Mouse (Mus musculus): ENCODE data around the gene Lrch1.

Lrch1 gene

GRCm38 (mm10) chr14:74847311-74848133 is 100.2 kb downstream of the Lrch1 start:
- no peak for DNase-seq

- no peak for DNase-seq
These were observed 101.0 kb downstream of the Lrch1 start for GRCm38 (mm10) chr14:74846668-74847067.

GRCm38 (mm10) chr14:74845661-74846274 is 101.9 kb downstream of the Lrch1 start:
- DNase-seq: no peak

- DNase-seq: no peak
These were observed 106.0 kb downstream of the Lrch1 start for GRCm38 (mm10) chr14:74841708-74842107.

GRCm38 (mm10) chr14:74841297-74841696 is 106.4 kb downstream of the Lrch1 start:
- no peak for DNase-seq

- no peak for DNase-seq
These were observed 106.9 kb downstream of the Lrch1 start for GRCm38 (mm10) chr14:74840820-74841219.

GRCm38 (mm10) chr14:74840328-74840727 is 107.3 kb downstream of the Lrch1 start:
- no peak for DNase-seq

GRCm38 (mm10) chr14:74838816-74839215 is 108.9 kb downstream of the Lrch1 start:
- no peak for DNase-seq

GRCm38 (mm10) chr14:74835010-74835409 is 112.7 kb downstream of the Lrch1 start:
- DNase-seq: no peak

- DNase-seq: no peak
These were observed 113.5 kb downstream of the Lrch1 start for GRCm38 (mm10) chr14:74834215-74834614.

- DNase-seq: no peak
These were observed 116.0 kb downstream of the Lrch1 start for GRCm38 (mm10) chr14:74831653-74832052.

GRCm38 (mm10) chr14:74831050-74831449 is 116.6 kb downstream of the Lrch1 start:
- no peak for DNase-seq

- no peak for DNase-seq
These were observed 117.1 kb downstream of the Lrch1 start for GRCm38 (mm10) chr14:74830591-74830990.

- DNase-seq: peak; percentile 44
These were observed 124.7 kb downstream of the Lrch1 start for GRCm38 (mm10) chr14:74822757-74823680.

GRCm38 (mm10) chr14:74822048-74822447 is 125.6 kb downstream of the Lrch1 start:
- no peak for DNase-seq

- no peak for DNase-seq
These were observed 127.4 kb downstream of the Lrch1 start for GRCm38 (mm10) chr14:74820180-74820813.

- no peak for DNase-seq
These were observed 131.0 kb downstream of the Lrch1 start for GRCm38 (mm10) chr14:74816705-74817104.

GRCm38 (mm10) chr14:74814848-74815789 is 132.6 kb downstream of the Lrch1 start:
- DNase-seq: no peak

- DNase-seq: no peak
These were observed 136.1 kb downstream of the Lrch1 start for GRCm38 (mm10) chr14:74811617-74812016.

GRCm38 (mm10) chr14:74801961-74802360 is 145.7 kb downstream of the Lrch1 start:
- no peak for DNase-seq

- no peak for DNase-seq
These were observed 149.4 kb downstream of the Lrch1 start for GRCm38 (mm10) chr14:74798063-74798890.

All from layer of hippocampus, adult 9-11 months (tissue).